Mouse (Mus musculus): ENCODE data around the gene Mrps35. TPM values are rescaled to one million over a fixed set of nuclear protein-coding genes. Genes with fewer than 3 reads are reported as not detected.
A peak's percentile ranks its signal among the peaks of the same experiment; 100 is the strongest.

Mrps35 gene
- 63.4 and 74.7 TPM in 2 replicates for total RNA-seq (2012; rRNA removed)

- H3K4me1 ChIP-seq (ENCODE audit: control insufficient read depth in 2 of 2, insufficient read depth in 2 of 2, low read length in 2 of 2, poor library complexity in 1 of 2): no peaks in the 10 kb centered on the region
- H3K27ac ChIP-seq (ENCODE audit: insufficient read depth, low read depth, low read length, poor library complexity, severe bottlenecking): peak within 1 kb of the TSS; percentile 32; the same call in 1 of the 2 replicates
- H3K9me3 ChIP-seq (ENCODE audit: control insufficient read depth, insufficient read depth, low read depth, low read length): no peaks in the 10 kb centered on the region
- TF ChIP-seq CHD2 (IDR thresholded peaks at IDR 0.05; ENCODE audit: low read depth, low read length): no peak
- TF ChIP-seq HCFC1 (IDR thresholded peaks at IDR 0.05; ENCODE audit: borderline replicate concordance, insufficient read depth, low read length): peak; percentile 74
- no peak for TF ChIP-seq ZNF384 (IDR thresholded peaks at IDR 0.05; ENCODE audit: low read depth, low read length)
- H3K4me3 ChIP-seq (ENCODE audit: insufficient read depth in 1 of 2, low read depth in 1 of 2, low read length in 2 of 2, poor library complexity in 1 of 2, severe bottlenecking in 1 of 2): peak within 1 kb of the TSS; percentile 78 to 89
- H3K36me3 ChIP-seq (ENCODE audit: control insufficient read depth, insufficient read depth, low read length, poor library complexity, severe bottlenecking): no peaks in the 10 kb centered on the region
- in situ Hi-C loops (cut with MboI; ENCODE audit: low sequenced_read_pairs in 2 of 2, unreplicated experiment in 2 of 2): no loop called here
- peak; percentile 81 for DNase-seq (ENCODE audit: low read depth, low spot score)
- H3K9ac ChIP-seq (ENCODE audit: insufficient read depth, low read depth, low read length, poor library complexity, severe bottlenecking): peak within 1 kb of the TSS; percentile 90
Measured at GRCm38 (mm10) chr6:147042291-147043290, at the start of gene Mrps35. Gene Mrps35, plus strand, starts transcription at chr6:147042764.

- no peak overlapping the region for H3K4me3 ChIP-seq (ENCODE audit: insufficient read depth in 1 of 2, low read depth in 1 of 2, low read length in 2 of 2, poor library complexity in 1 of 2, severe bottlenecking in 1 of 2)
- no peaks in the 10 kb centered on the region for H3K36me3 ChIP-seq (ENCODE audit: control insufficient read depth, insufficient read depth, low read length, poor library complexity, severe bottlenecking)
- peak; percentile 33 for DNase-seq (ENCODE audit: low read depth, low spot score)
- no peak for TF ChIP-seq MAFK (IDR thresholded peaks at IDR 0.05; ENCODE audit: insufficient read depth, low read depth, low read length)
- no peak for TF ChIP-seq CHD2 (IDR thresholded peaks at IDR 0.05; ENCODE audit: low read depth, low read length)
- TF ChIP-seq ZNF384 (IDR thresholded peaks at IDR 0.05; ENCODE audit: low read depth, low read length): no peak
- no peak for TF ChIP-seq HCFC1 (IDR thresholded peaks at IDR 0.05; ENCODE audit: borderline replicate concordance, insufficient read depth, low read length)
- TF ChIP-seq ZC3H11A (IDR thresholded peaks at IDR 0.05; ENCODE audit: borderline replicate concordance, low read depth, low read length): 0 out of 2 replicates have a peak, but pooled peaks have one; percentile 35
- no peak overlapping the region for H3K27ac ChIP-seq (ENCODE audit: insufficient read depth, low read depth, low read length, poor library complexity, severe bottlenecking)
- in situ Hi-C loops (cut with MboI; ENCODE audit: low sequenced_read_pairs in 2 of 2, unreplicated experiment in 2 of 2): no loop called here
- H3K9me3 ChIP-seq (ENCODE audit: control insufficient read depth, insufficient read depth, low read depth, low read length): no peaks in the 10 kb centered on the region
- H3K4me1 ChIP-seq (ENCODE audit: control insufficient read depth in 2 of 2, insufficient read depth in 2 of 2, low read length in 2 of 2, poor library complexity in 1 of 2): no peaks in the 10 kb centered on the region
- no peak overlapping the region for H3K9ac ChIP-seq (ENCODE audit: insufficient read depth, low read depth, low read length, poor library complexity, severe bottlenecking)
Measured at GRCm38 (mm10) chr6:146994236-146994635, 48.3 kb upstream of the Mrps35 start.

GRCm38 (mm10) chr6:146995391-146995790 lies 47.2 kb upstream of the Mrps35 start:
- no peaks in the 10 kb centered on the region for H3K9me3 ChIP-seq (ENCODE audit: control insufficient read depth, insufficient read depth, low read depth, low read length)
- no peaks in the 10 kb centered on the region for H3K4me1 ChIP-seq (ENCODE audit: control insufficient read depth in 2 of 2, insufficient read depth in 2 of 2, low read length in 2 of 2, poor library complexity in 1 of 2)
- no peak overlapping the region for H3K4me3 ChIP-seq (ENCODE audit: insufficient read depth in 1 of 2, low read depth in 1 of 2, low read length in 2 of 2, poor library complexity in 1 of 2, severe bottlenecking in 1 of 2)
- H3K9ac ChIP-seq (ENCODE audit: insufficient read depth, low read depth, low read length, poor library complexity, severe bottlenecking): no peak overlapping the region
- in situ Hi-C loops (cut with MboI; ENCODE audit: low sequenced_read_pairs in 2 of 2, unreplicated experiment in 2 of 2): no loop called here
- no peak overlapping the region for H3K27ac ChIP-seq (ENCODE audit: insufficient read depth, low read depth, low read length, poor library complexity, severe bottlenecking)
- H3K36me3 ChIP-seq (ENCODE audit: control insufficient read depth, insufficient read depth, low read length, poor library complexity, severe bottlenecking): no peaks in the 10 kb centered on the region
- no peak for DNase-seq (ENCODE audit: low read depth, low spot score)
- no peak for TF ChIP-seq HCFC1 (IDR thresholded peaks at IDR 0.05; ENCODE audit: borderline replicate concordance, insufficient read depth, low read length)
- no peak for TF ChIP-seq CHD2 (IDR thresholded peaks at IDR 0.05; ENCODE audit: low read depth, low read length)
- TF ChIP-seq ZC3H11A (IDR thresholded peaks at IDR 0.05; ENCODE audit: borderline replicate concordance, low read depth, low read length): no peak
- no peak for TF ChIP-seq MAFK (IDR thresholded peaks at IDR 0.05; ENCODE audit: insufficient read depth, low read depth, low read length)
- no peak for TF ChIP-seq ZNF384 (IDR thresholded peaks at IDR 0.05; ENCODE audit: low read depth, low read length)

- TF ChIP-seq MAFK (IDR thresholded peaks at IDR 0.05; ENCODE audit: insufficient read depth, low read depth, low read length) (no peak), ZNF384 (IDR thresholded peaks at IDR 0.05; ENCODE audit: low read depth, low read length) (no peak), CHD2 (IDR thresholded peaks at IDR 0.05; ENCODE audit: low read depth, low read length) (no peak)
- Histone ChIP-seq H3K9me3 (ENCODE audit: control insufficient read depth, insufficient read depth, low read depth, low read length) (no peaks in the 10 kb centered on the region), H3K36me3 (ENCODE audit: control insufficient read depth, insufficient read depth, low read length, poor library complexity, severe bottlenecking) (0 out of 2 replicates have a peak, but pooled peaks cover 1% of the 10 kb centered on the region)
Measured at GRCm38 (mm10) chr6:146995878-146996277, 46.7 kb upstream of the Mrps35 start.

More at GRCm38 (mm10) chr6:146995878-146996277, 46.7 kb upstream of the Mrps35 start:
- Histone ChIP-seq H3K27ac (ENCODE audit: insufficient read depth, low read depth, low read length, poor library complexity, severe bottlenecking) (no peak overlapping the region), H3K4me3 (ENCODE audit: insufficient read depth in 1 of 2, low read depth in 1 of 2, low read length in 2 of 2, poor library complexity in 1 of 2, severe bottlenecking in 1 of 2) (no peak overlapping the region), H3K9ac (ENCODE audit: insufficient read depth, low read depth, low read length, poor library complexity, severe bottlenecking) (no peak overlapping the region), H3K4me1 (ENCODE audit: control insufficient read depth in 2 of 2, insufficient read depth in 2 of 2, low read length in 2 of 2, poor library complexity in 1 of 2) (no peaks in the 10 kb centered on the region)
- in situ Hi-C loops (cut with MboI; ENCODE audit: low sequenced_read_pairs in 2 of 2, unreplicated experiment in 2 of 2): no loop called here
- no peak for DNase-seq (ENCODE audit: low read depth, low spot score)

Measured in ES-E14 (cell line).